Mouse (Mus musculus): ENCODE results near the gene Hand2.

- no peak for TF ChIP-seq MYOG (IDR thresholded peaks at IDR 0.05; ENCODE audit: control insufficient read depth in 1 of 3, insufficient read depth in 1 of 3, insufficient read length in 2 of 3, low read depth in 2 of 3)
- TF ChIP-seq MAX (IDR thresholded peaks at IDR 0.05; ENCODE audit: low read depth) = no peak
- TF ChIP-seq CEBPB (IDR thresholded peaks at IDR 0.05; ENCODE audit: insufficient read depth, poor library complexity, severe bottlenecking) = no peak
- no peak for TF ChIP-seq POLR2A (IDR thresholded peaks at IDR 0.05; ENCODE audit: insufficient read length, low read depth)
- no peak for TF ChIP-seq TCF12 (IDR thresholded peaks at IDR 0.05; ENCODE audit: insufficient read depth, poor library complexity, severe bottlenecking)
- TF ChIP-seq REST (IDR thresholded peaks at IDR 0.05; ENCODE audit: insufficient read depth, insufficient read length) = no peak
- TF ChIP-seq USF1 (IDR thresholded peaks at IDR 0.05; ENCODE audit: low read depth) = no peak
- no peak for TF ChIP-seq TCF3 (IDR thresholded peaks at IDR 0.05; ENCODE audit: insufficient read length, low read depth)
- TF ChIP-seq POLR2AphosphoS2 (IDR thresholded peaks at IDR 0.05; ENCODE audit: insufficient read length, low read depth) = no peak
Observed at GRCm38 (mm10) chr8:57333483-57333770, 12.6 kb downstream of the Hand2 start.

Data from myocyte (in vitro differentiated cells).